Mouse (Mus musculus): ENCODE data around the gene Tpm4. TPM values are rescaled to one million over a fixed set of nuclear protein-coding genes. Genes with fewer than 3 reads are reported as not detected.

The Tpm4 gene
- total RNA-seq, 2 experiments from 2014 or later = 38.0 to 42.4 TPM

DNA sequence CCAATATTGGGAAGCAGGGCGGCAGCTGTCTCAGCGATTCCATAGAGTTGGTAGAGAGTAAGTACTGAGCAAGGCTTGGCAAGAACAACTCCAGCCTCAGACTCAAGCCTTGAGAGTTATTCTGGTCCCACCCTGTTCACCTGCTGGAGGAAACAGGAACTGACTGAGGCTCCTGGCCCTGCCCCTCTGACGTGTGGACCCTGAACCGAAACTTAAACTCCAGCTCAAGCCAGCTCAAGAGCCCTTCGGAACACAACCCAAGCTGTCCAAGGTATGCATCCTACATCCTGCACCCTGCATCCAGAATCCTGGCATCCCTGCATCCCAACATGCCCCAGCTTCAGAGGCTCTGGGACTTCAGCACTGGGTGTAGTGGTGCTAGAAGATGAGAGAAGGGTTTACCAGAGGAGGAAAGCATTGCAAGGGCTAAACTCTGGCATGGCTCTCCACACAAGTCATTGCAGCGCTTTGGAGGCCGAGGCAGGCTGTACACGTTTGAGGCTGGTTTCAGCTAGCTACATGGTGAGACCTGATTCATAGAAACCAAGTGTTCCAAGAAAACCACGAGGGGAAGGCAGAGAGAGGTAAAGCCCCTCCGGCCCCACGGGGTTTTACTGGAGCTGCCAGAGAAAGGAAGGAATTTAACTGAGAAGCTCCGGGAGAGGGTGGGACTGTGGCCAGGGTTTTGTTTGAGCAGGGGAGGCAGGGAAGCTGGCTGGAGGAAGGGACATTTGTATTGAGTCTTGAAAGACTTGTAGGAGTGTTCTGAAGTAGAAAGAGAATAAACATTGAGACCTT is 54.8 kb downstream of the Tpm4 start, which contains the start of gene Hsh2d:
Gene Hsh2d, plus strand, starts transcription at position 222 of the 798 bp plus-strand sequence.
- DNase-seq (ENCODE audit: low spot score in 2 of 2) = no peak

DNA sequence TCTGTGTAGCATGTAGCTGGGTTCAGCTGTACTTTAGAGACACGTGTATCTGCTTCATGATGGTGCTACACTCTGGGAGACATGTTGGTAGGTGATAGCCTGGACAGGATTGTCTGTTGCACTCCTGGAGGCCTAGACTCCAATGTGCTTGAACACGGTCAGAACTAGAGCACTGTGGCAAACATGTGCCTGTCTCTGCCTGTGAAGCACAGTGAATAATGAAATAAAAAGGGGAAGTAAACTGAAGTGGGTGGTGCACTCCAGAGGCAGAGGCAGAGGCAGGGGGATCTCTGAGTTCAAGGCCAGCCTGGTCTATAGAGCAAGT is 55.4 kb downstream of the Tpm4 start:
- no peak for DNase-seq (ENCODE audit: low spot score in 2 of 2)

DNA sequence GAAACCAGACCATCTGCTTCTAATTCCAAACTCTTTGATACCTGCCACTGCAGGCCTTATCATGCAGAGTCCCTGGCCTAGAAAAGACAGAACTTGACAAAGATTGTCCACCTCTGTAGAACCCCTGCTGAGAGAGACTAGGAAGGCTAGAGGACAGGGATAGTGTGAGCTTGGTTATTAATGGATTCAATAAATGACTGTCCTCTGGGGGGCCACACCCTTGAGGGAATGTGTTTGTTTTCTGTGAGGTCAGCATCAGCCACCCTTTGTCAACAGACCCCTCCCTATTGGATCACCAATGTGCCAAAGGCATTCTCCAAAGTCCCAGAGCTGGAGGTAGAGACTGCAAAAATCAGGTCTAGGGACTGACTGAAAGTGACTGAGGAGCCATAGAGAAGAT is 57.3 kb downstream of the Tpm4 start:
- DNase-seq (ENCODE audit: low spot score in 2 of 2) = no peak

DNA sequence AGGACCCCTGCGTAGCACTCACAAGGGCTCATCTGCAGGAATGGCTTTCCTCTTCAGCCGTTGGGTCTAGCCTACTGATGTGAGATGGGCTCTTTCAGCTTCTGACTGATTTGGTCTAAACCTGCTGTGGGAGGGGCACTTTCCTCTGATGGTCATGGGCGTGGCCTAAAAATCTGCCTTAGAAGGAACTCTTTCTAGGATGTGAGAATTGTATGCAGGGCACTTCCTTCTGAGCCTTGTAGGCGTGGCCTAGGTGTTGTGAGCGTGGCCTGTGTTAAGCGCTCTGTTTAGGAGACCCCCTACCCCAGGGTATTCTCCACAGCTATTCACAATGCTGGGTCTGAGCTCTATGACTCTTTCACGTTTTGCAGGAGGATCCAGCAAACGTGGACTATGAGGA is 63.2 kb downstream of the Tpm4 start:
- DNase-seq (ENCODE audit: low spot score in 2 of 2) = no peak

Other genes with a start within 250 kb of the Tpm4 start
- gene Zfp882, start 226.4 kb upstream of the Tpm4 start, total RNA-seq (2021) = 10 to 100 TPM; 10.9 to 12.8 TPM
- 10 to 100 TPM; 25.2 to 31.4 TPM for gene Zfp617, start 226.3 kb upstream of the Tpm4 start, total RNA-seq (2021)
- 10 to 100 TPM; 17.0 to 17.7 TPM for gene Zfp961, start 183.9 kb upstream of the Tpm4 start, total RNA-seq (2021)
- gene Cyp4f18, start 125.3 kb upstream of the Tpm4 start, total RNA-seq (2021) = not detected
- not detected for gene Olfr372, start 93.8 kb upstream of the Tpm4 start, total RNA-seq (2021)
- not detected for gene Olfr373, start 51.8 kb upstream of the Tpm4 start, total RNA-seq (2021)
- gene Olfr374, start 27.9 kb upstream of the Tpm4 start, total RNA-seq (2021) = not detected
- gene Rab8a, start 26.2 kb downstream of the Tpm4 start, total RNA-seq (2021) = 10 to 100 TPM; 37.8 to 43.1 TPM
- gene Hsh2d, start 54.7 kb downstream of the Tpm4 start, total RNA-seq (2021) = not detected
- gene Cib3, start 77.9 kb downstream of the Tpm4 start, total RNA-seq (2021) = not detected
- gene Gm11034, start 78.7 kb downstream of the Tpm4 start, total RNA-seq (2021) = not detected
- gene Fam32a, start 84.8 kb downstream of the Tpm4 start, total RNA-seq (2021) = 10 to 100 TPM; 52.2 to 56.5 TPM
- gene Ap1m1, start 105.0 kb downstream of the Tpm4 start, total RNA-seq (2021) = 100 to 1,000 TPM in 1 of 2 experiments, 10 to 100 TPM in 1; 98.9 to 106 TPM
- gene Gm10282, start 170.3 kb downstream of the Tpm4 start, total RNA-seq (2021) = 10 to 100 TPM in 1 of 2 experiments, 1 to 10 TPM in 1; 9.7 to 10.6 TPM
- 10 to 100 TPM; 20.2 to 22.0 TPM for gene Klf2, start 184.1 kb downstream of the Tpm4 start, total RNA-seq (2021)